Mouse (Mus musculus): ENCODE measurements around the gene Tut7. TPM values are rescaled to one million over a fixed set of nuclear protein-coding genes. Genes with fewer than 3 reads are reported as not detected.
"Not testable (repeated sequence)": the region's sequence is repeated elsewhere in the genome, so short reads cannot be mapped to it uniquely, and the experiment has no call there.

Tut7 gene
- polyA plus RNA-seq, 1 experiment from 2014 or later: 45.5 TPM

DNA sequence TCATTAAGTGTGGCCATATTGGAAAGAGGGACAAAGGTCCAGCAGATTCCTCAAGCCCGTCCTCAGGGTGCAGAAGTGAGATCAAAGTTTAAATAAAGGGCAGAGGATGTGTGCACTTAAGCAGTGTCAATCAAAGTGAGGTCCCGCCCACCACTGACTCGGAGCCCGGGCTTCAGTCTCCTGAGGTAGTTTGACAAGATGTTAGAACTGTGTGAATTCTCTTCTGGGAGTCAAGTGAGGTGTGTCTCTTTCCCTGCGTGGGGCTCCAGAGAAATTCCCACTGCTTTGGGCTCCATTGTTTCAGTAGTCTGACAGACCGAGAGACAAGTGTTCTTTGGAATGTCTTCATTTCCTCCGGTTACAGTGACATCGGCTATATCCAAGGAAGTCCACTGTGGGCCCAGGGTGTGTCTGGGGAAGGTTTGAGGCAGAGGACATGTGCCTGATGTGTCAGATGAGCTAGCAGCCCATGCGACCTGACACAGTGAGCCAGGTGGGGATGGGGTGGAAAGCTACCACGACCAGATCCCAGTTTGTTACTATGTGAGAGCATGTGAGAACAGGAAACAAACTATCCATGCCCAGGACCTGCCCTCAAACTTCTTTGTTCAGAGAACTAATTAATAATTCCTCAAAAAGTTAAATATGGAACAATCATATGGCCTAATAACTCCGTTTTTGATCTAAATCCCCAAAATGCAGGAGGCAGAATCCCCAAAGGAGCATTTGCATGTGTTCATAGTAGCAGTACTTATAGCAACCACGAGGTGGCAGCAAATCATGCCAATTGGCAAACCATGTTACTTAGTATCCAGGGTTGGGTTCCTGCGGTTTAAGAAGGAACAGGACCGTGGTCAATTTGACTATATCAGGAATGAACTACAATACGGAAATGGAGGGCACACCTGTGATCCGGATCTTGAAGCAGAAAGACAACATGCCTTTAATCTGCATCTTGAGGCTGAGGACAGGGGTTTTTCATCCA is 19.6 kb upstream of the Tut7 start:
- Histone ChIP-seq H3K9ac (no peak overlapping the region), H3K4me3 (no peak overlapping the region), H3K4me1 (replicated peaks) (no peaks in the 10 kb centered on the region), H3K36me3 (no peaks in the 10 kb centered on the region), H3K4me2 (no peak overlapping the region), H3K9me3 (no peaks in the 10 kb centered on the region), H3K27ac (replicated peaks) (no peak overlapping the region), H3K27me3 (no peaks in the 10 kb centered on the region)
- ATAC-seq (ENCODE audit: low read depth): peak; percentile 47; the same call in 1 of the 2 replicates
- 48% methylated on average over 16 of the region's 16 CpGs for WGBS

DNA sequence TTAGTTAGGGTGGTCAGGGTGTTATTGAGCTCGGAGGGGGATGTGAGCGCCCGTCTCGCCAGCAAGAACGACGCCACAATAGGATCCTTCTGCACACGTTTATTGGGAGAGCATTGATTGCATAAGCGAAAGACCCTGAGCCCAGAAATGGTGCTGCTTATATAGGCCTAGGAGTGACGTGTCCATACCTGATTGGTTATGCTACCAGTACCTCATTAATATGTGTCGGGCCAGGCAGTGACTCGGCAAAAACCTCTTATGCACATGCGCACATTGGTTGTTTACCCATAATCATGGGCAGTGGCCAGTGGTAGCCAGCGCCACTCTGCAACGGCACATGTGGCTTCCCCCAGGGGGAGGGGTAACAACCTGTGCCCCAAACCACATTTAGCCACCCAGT is 18.8 kb upstream of the Tut7 start:
- not testable (repeated sequence) for H3K9me3 ChIP-seq; H3K9ac ChIP-seq; H3K36me3 ChIP-seq; H3K4me2 ChIP-seq; H3K27me3 ChIP-seq; H3K4me3 ChIP-seq; ATAC-seq (ENCODE audit: low read depth); H3K27ac ChIP-seq (replicated peaks); H3K4me1 ChIP-seq (replicated peaks)
- WGBS: 90% methylated on average over 12 of the region's 14 CpGs

GRCm38 (mm10) chr13:59840429-59841169 is 17.7 kb upstream of the Tut7 start:
- no peaks in the 10 kb centered on the region for H3K4me1 ChIP-seq (replicated peaks)
- no peak overlapping the region for H3K9ac ChIP-seq
- no peak overlapping the region for H3K27ac ChIP-seq (replicated peaks)
- no peak overlapping the region for H3K4me2 ChIP-seq
- no peaks in the 10 kb centered on the region for H3K9me3 ChIP-seq
- WGBS: 78% methylated on average over 11 of the region's 11 CpGs
- no peaks in the 10 kb centered on the region for H3K27me3 ChIP-seq
- H3K36me3 ChIP-seq: no peaks in the 10 kb centered on the region
- H3K4me3 ChIP-seq: no peak overlapping the region
- peak; percentile 56; the same call in 1 of the 2 replicates for ATAC-seq (ENCODE audit: low read depth)

- 83% methylated on average over 9 of the region's 9 CpGs for WGBS
- no peak for ATAC-seq (ENCODE audit: low read depth)
Measured at GRCm38 (mm10) chr13:59839356-59839755, 16.4 kb upstream of the Tut7 start.

DNA sequence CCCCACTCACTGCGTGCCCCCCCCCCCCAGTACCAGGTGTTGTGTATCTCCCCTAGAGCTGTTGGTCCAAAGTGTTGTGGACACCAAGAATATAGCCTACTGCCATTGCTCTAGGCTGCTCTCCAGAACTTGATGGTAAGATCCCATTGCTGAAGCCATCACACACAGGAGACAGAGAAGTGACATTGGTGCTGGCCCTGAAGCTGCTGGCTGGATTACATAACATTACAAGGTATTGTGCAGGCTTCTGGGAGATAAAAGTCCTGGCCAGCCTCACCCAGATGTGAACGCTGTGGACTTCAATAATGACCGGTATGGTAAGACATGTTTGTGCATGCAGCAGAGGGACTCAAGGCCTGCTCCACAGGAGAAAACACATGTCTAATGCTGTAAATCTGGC is 15.5 kb upstream of the Tut7 start:
- H3K4me2 ChIP-seq: no peak overlapping the region
- no peaks in the 10 kb centered on the region for H3K4me1 ChIP-seq (replicated peaks)
- no peaks in the 10 kb centered on the region for H3K9me3 ChIP-seq
- H3K36me3 ChIP-seq: no peaks in the 10 kb centered on the region
- H3K27me3 ChIP-seq: no peaks in the 10 kb centered on the region
- H3K27ac ChIP-seq (replicated peaks): no peak overlapping the region
- no peak for ATAC-seq (ENCODE audit: low read depth)
- WGBS: 92% methylated on average over 3 of the region's 3 CpGs
- no peak overlapping the region for H3K4me3 ChIP-seq
- H3K9ac ChIP-seq: no peak overlapping the region

More at GRCm38 (mm10) chr13:59839356-59839755, 16.4 kb upstream of the Tut7 start:
- H3K4me2 ChIP-seq: no peak overlapping the region
- no peak overlapping the region for H3K9ac ChIP-seq
- H3K4me1 ChIP-seq (replicated peaks): no peaks in the 10 kb centered on the region
- H3K27me3 ChIP-seq: no peaks in the 10 kb centered on the region
- no peak overlapping the region for H3K27ac ChIP-seq (replicated peaks)
- no peaks in the 10 kb centered on the region for H3K9me3 ChIP-seq
- no peak overlapping the region for H3K4me3 ChIP-seq
- H3K36me3 ChIP-seq: no peaks in the 10 kb centered on the region

DNA sequence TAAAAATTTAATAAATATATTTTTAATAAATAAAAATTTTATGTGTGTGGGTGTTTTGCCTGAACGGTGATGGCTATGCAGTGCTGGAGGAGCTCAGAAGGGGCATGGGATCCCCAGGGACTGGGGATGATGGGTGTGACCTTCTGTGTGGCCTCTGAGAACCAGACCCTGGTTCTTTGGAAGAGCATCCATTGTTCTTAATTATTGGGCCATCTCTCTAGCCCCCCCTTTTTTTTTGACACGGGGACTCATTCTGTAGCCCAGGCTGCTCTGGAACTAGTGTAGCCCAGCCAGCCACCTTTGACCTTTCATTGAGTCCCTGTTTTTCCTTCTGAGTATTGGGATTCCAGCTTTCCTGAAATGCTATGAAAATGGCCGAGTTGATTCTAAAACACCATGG is 13.9 kb upstream of the Tut7 start:
- no peaks in the 10 kb centered on the region for H3K9me3 ChIP-seq
- no peaks in the 10 kb centered on the region for H3K36me3 ChIP-seq
- H3K4me2 ChIP-seq: no peak overlapping the region
- H3K9ac ChIP-seq: no peak overlapping the region
- no peaks in the 10 kb centered on the region for H3K27me3 ChIP-seq
- H3K4me3 ChIP-seq: no peak overlapping the region
- no peak overlapping the region for H3K27ac ChIP-seq (replicated peaks)
- no peak for ATAC-seq (ENCODE audit: low read depth)
- no peaks in the 10 kb centered on the region for H3K4me1 ChIP-seq (replicated peaks)
- 57% methylated on average over 3 of the region's 3 CpGs for WGBS

GRCm38 (mm10) chr13:59836101-59836798 is 13.3 kb upstream of the Tut7 start:
- Histone ChIP-seq H3K27ac (replicated peaks) (no peak overlapping the region), H3K4me3 (no peak overlapping the region)

DNA sequence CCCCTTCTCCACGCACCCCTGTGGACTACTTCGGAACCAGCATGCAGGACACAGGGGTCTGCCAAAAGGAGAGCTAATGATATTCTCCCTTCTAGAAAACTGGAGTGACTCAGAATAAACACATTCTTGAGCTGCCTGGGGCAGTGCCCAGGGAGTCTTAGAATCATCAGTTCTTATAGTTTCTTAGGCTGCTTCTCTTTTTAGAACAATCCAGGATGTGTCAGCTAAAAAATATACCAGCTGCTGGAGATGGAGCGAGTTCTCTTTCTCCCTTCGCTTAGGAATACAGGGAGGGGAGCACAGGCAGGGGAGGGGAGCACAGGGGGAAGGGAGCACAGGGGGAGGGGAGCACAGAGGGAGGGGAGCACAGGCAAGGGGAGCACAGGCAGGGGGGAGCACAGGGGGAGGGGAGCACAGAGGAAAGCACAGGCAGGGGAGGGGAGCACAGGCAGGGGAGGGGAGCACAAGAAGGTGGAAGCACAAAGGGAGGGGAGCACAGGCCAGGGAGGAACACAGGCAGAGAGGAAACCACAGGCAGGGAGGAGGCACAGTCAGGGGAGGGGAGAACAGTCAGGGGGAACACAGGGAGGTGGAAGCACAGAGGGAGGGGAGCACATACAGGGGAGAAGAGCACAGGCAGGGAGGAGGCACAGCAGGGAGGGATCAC is 12.0 kb upstream of the Tut7 start:
- no peak overlapping the region for H3K27ac ChIP-seq (replicated peaks)
- WGBS: 49% methylated on average over 4 of the region's 4 CpGs
- ATAC-seq (ENCODE audit: low read depth): 0 out of 2 replicates have a peak, but pooled peaks have one; percentile 16

More at GRCm38 (mm10) chr13:59836101-59836798, 13.3 kb upstream of the Tut7 start:
- Histone ChIP-seq H3K4me1 (replicated peaks) (no peaks in the 10 kb centered on the region), H3K4me2 (no peak overlapping the region), H3K36me3 (no peaks in the 10 kb centered on the region), H3K27me3 (no peaks in the 10 kb centered on the region), H3K9ac (no peak overlapping the region), H3K9me3 (no peaks in the 10 kb centered on the region)
- WGBS: 80% methylated on average over 14 of the region's 14 CpGs
- no peak for ATAC-seq (ENCODE audit: low read depth)

GRCm38 (mm10) chr13:59832871-59833270 is 9.9 kb upstream of the Tut7 start:
- Histone ChIP-seq H3K9me3 (no peaks in the 10 kb centered on the region), H3K4me3 (no peak overlapping the region), H3K4me1 (replicated peaks) (no peaks in the 10 kb centered on the region), H3K27ac (replicated peaks) (no peak overlapping the region), H3K9ac (no peak overlapping the region), H3K4me2 (no peak overlapping the region), H3K27me3 (no peaks in the 10 kb centered on the region), H3K36me3 (no peaks in the 10 kb centered on the region)
- WGBS: 85% methylated on average over 7 of the region's 7 CpGs
- ATAC-seq (ENCODE audit: low read depth): no peak

More for the DNA sequence above, 12.0 kb upstream of the Tut7 start:
- Histone ChIP-seq H3K9ac (no peak overlapping the region), H3K4me1 (replicated peaks) (no peaks in the 10 kb centered on the region), H3K27me3 (no peaks in the 10 kb centered on the region), H3K4me2 (no peak overlapping the region), H3K4me3 (no peak overlapping the region), H3K9me3 (no peaks in the 10 kb centered on the region), H3K36me3 (no peaks in the 10 kb centered on the region)

- no peak overlapping the region for H3K4me3 ChIP-seq
- H3K4me2 ChIP-seq: no peak overlapping the region
- no peaks in the 10 kb centered on the region for H3K36me3 ChIP-seq
- H3K27ac ChIP-seq (replicated peaks): no peak overlapping the region
- 75% methylated on average over 7 of the region's 7 CpGs for WGBS
- H3K4me1 ChIP-seq (replicated peaks): no peaks in the 10 kb centered on the region
- ATAC-seq (ENCODE audit: low read depth): no peak
- H3K9me3 ChIP-seq: no peaks in the 10 kb centered on the region
- no peak overlapping the region for H3K9ac ChIP-seq
- H3K27me3 ChIP-seq: no peaks in the 10 kb centered on the region
Measured at GRCm38 (mm10) chr13:59832454-59832853, 9.5 kb upstream of the Tut7 start.

GRCm38 (mm10) chr13:59825966-59826365 is 3.0 kb upstream of the Tut7 start:
- ATAC-seq (ENCODE audit: low read depth): no peak
- no peak overlapping the region for H3K4me2 ChIP-seq
- 0 out of 2 replicates have a peak, but pooled peaks cover 6% of the 10 kb centered on the region for H3K36me3 ChIP-seq
- H3K4me1 ChIP-seq (replicated peaks): peaks cover 11% of the 10 kb centered on the region
- no peak overlapping the region for H3K4me3 ChIP-seq
- no peaks in the 10 kb centered on the region for H3K27me3 ChIP-seq
- H3K27ac ChIP-seq (replicated peaks): no peak overlapping the region
- H3K9me3 ChIP-seq: no peaks in the 10 kb centered on the region
- H3K9ac ChIP-seq: no peak overlapping the region
